Mouse (Mus musculus) ES-Bruce4 (cell line): ENCODE measurements around the gene Gsap.

Source experiments
- CTCF ChIP-seq: IDR thresholded peaks from one replicate; pipeline ENCODE4 v1.8.1; 2011; ENCODE audit warnings: low read depth, low read length
- POLR2A ChIP-seq: IDR thresholded peaks from one replicate; pipeline ENCODE4 v1.8.1; 2011; ENCODE audit warnings: low read length; ENCODE audit not compliant: insufficient read depth

- TF ChIP-seq CTCF, result no peak
- TF ChIP-seq POLR2A, result no peak
Measured at GRCm38 (mm10) chr5:21213801-21214200, 27.7 kb downstream of the Gsap start.
